Mouse (Mus musculus): Measurements from ENCODE around the gene S100a7a.

- TF ChIP-seq CTCF (IDR thresholded peaks at IDR 0.05; ENCODE audit: low read depth) = no peak
- TF ChIP-seq EP300 (IDR thresholded peaks at IDR 0.05; ENCODE audit: low read depth) = no peak
Observed at GRCm38 (mm10) chr3:90638511-90639275, 15.1 kb upstream of the S100a7a start.
